Mouse (Mus musculus) midbrain, embryonic 13.5 days (tissue): ENCODE measurements around the gene Anks6. TPM values are rescaled to one million over a fixed set of nuclear protein-coding genes. Genes with fewer than 3 reads are reported as not detected.

ENCODE experiments used
- ATAC-seq: fragments of 200-750 bp; cut with Nextera tagmentation; 2 replicates; pipeline ENCODE4 v1.8.0; 2017; ENCODE audit warnings: mild to moderate bottlenecking, moderate TSS enrichment, moderate library complexity
- H3K27ac ChIP-seq: fragments of 300-500 bp; sonication (generic); 2 replicates; pipeline ENCODE4 v1.5.1; 2015; ENCODE audit warnings: inconsistent platforms, mild to moderate bottlenecking, moderate library complexity
- H3K27me3 ChIP-seq: fragments of 300-500 bp; sonication (generic); 2 replicates; pipeline ENCODE4 v1.6.1; 2015; ENCODE audit warnings: mild to moderate bottlenecking, inconsistent platforms
- H3K36me3 ChIP-seq: fragments of 300-500 bp; sonication (generic); 2 replicates; pipeline ENCODE4 v1.6.1; 2015; ENCODE audit warnings: mild to moderate bottlenecking, inconsistent platforms
- H3K4me1 ChIP-seq: fragments of 300-500 bp; sonication (generic); replicated peaks from 2 replicates; pipeline ENCODE4 v1.6.1; 2015; ENCODE audit warnings: inconsistent platforms
- H3K4me2 ChIP-seq: fragments of 300-500 bp; sonication (generic); replicated peaks from 2 replicates; pipeline ENCODE4 v1.6.1; 2015; ENCODE audit warnings: moderate library complexity, mild to moderate bottlenecking, inconsistent platforms
- H3K4me3 ChIP-seq: fragments of 300-500 bp; sonication (generic); replicated peaks from 2 replicates; pipeline ENCODE4 v1.5.1; 2015; ENCODE audit warnings: mild to moderate bottlenecking, inconsistent platforms
- H3K9ac ChIP-seq: fragments of 300-500 bp; sonication (generic); replicated peaks from 2 replicates; pipeline ENCODE4 v1.6.1; 2015; ENCODE audit warnings: mild to moderate bottlenecking, inconsistent platforms
- H3K9me3 ChIP-seq: fragments of 300-500 bp; sonication (generic); 2 replicates; pipeline ENCODE4 v1.6.1; 2016; ENCODE audit warnings: mild to moderate bottlenecking, inconsistent platforms
- WGBS: fragments of 180-500 bp; shearing (Covaris S2); methylation state at CpG from one replicate; pipeline ENCODE4 v1.1.7; 2015; 5-methylcytosine and 5-hydroxymethylcytosine counted together
- polyA plus RNA-seq: library from polyadenylated mRNA; unstranded; fragments of >200 nt; fragmentation: Nextera tagmentation; extraction: Ambion mirVana; gene quantifications from 2 replicates; pipeline ENCODE4 v1.2.1, GENCODE M21; 2015

Gene Anks6
- polyA plus RNA-seq, 1 experiment from 2014 or later: 4.4 TPM

DNA sequence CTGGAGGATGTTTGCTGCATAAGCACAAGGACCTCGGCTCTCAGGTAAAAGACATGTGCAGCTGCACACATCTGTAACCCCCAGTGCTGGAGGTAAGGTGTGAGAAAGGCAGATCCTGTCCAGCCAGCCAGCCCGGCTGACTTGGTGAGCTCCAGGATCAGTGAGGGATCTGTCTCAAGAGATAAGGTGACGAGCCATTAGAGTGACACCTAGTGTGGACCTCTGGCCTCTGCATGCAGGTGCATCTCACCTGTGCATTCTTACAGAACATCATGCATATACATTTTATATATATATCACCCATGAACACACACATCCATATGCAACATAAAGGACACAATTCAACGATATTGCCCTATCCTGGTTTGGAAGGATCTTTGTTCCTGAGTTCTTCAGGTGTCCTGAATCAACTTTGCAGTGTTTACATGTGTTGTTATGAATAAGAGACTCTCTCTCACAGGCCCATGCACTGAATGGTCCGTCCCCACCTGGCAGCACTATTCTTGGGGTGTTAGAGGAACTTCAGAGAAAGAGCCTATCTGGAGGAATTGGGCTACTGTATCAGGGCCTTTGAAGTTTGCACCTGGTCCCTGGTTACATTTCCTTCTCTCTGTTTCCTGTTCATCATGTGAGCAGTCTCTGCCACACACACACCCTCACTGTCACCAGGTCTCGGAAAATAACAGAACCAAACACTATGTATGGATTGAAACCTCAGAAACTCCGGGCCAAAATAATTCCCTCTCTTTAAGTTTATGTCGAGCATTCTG is 56.4 kb downstream of the Anks6 start:
- Histone ChIP-seq H3K9ac (no peak overlapping the region), H3K4me2 (no peak overlapping the region), H3K27me3 (no peaks in the 10 kb centered on the region), H3K4me3 (no peak overlapping the region), H3K9me3 (no peaks in the 10 kb centered on the region), H3K4me1 (no peaks in the 10 kb centered on the region), H3K27ac (no peak overlapping the region), H3K36me3 (no peaks in the 10 kb centered on the region)
- no peak for ATAC-seq
- 83% methylated on average over 8 of the region's 8 CpGs for WGBS

DNA sequence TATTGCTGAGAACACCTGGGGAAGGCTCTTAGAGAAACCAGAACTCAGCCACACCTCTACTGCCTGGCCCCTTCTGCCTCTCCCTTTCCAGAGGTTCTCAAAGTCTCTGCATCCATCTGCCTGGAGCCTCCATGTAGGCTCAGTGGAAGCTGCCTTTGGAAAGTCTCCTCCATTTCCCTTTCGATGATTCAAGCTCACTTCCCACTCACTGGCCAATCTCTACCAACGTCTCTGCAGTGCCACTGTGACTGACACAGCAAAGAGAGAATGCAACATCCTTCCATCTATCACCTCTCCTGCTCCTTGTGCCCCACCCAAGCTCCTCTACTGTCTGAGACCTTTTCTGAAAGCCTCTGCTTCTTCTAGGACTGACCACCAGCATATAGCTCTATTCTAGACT is 59.3 kb downstream of the Anks6 start:
- Histone ChIP-seq H3K9me3 (no peaks in the 10 kb centered on the region), H3K36me3 (no peaks in the 10 kb centered on the region)
- 86% methylated on average over 2 of the region's 2 CpGs for WGBS

DNA sequence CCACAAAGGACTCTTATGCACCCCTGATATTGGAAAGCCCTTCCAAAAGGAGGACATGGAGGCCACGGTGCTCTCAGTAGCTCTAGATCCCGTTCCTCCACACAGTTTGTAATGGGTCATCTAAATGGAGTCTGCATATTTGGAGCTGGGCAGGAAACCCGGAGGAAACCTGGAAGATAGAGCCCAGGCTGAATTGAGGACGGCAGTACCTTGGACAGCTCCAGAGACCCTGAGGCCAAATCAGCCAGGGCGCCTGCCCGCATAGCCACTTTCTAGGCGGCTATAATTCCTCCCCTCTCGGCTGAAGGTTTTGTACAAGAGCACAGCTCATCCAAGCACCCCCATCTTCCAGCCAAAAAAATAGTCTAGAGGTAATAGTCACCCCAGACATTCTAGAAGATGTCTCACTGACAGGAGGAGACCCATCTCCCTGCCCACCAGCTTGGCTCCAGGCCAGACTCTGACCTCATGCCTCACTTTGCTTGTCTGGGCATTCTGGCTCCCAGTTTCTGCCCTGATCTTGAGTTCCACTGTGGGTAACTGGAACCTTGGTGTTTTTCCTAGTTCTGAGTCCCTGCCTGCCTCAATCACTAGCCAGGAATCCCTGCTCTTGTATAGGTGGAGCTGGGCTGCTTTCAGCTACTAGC is 64.3 kb downstream of the Anks6 start:
- WGBS: 6% methylated on average over 8 of the region's 8 CpGs

More for the DNA sequence above, 59.3 kb downstream of the Anks6 start:
- Histone ChIP-seq H3K9ac (no peak overlapping the region), H3K4me1 (no peaks in the 10 kb centered on the region), H3K27ac (no peak overlapping the region), H3K4me3 (no peak overlapping the region), H3K4me2 (no peak overlapping the region), H3K27me3 (peaks cover 20% of the 10 kb centered on the region)
- ATAC-seq: no peak

DNA sequence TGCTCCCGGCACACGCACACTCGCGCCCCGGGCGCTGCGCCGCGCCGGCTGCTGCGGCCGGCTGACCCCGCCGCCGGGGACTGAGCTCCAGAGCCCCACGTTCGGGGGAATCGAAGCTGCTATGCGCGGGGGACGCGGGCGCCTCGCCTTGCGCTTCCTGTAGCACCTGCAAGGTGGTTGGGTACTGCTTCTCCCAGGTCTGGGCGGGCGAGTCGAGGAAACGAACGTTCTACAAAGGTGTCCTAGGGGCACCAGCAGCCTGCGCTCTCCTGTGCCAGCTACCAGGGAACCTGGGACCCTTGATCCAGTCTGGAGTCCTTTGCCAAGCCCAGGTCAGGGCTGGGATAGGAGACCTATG is 65.3 kb downstream of the Anks6 start:
- Histone ChIP-seq H3K9me3 (no peaks in the 10 kb centered on the region), H3K4me3 (peak overlapping the region; percentile 65), H3K27ac (peak overlapping the region; percentile 90), H3K4me2 (peak overlapping the region; percentile 84), H3K36me3 (no peaks in the 10 kb centered on the region), H3K4me1 (peaks cover 31% of the 10 kb centered on the region), H3K27me3 (peaks cover 61% of the 10 kb centered on the region), H3K9ac (peak overlapping the region; percentile 87)
- peak; percentile 27 for ATAC-seq
- WGBS: 0% methylated on average over 31 of the region's 31 CpGs

More for the DNA sequence above, 64.3 kb downstream of the Anks6 start:
- peaks cover 61% of the 10 kb centered on the region for H3K27me3 ChIP-seq
- no peaks in the 10 kb centered on the region for H3K9me3 ChIP-seq
- no peak overlapping the region for H3K4me2 ChIP-seq
- no peak overlapping the region for H3K27ac ChIP-seq
- ATAC-seq: no peak
- H3K4me1 ChIP-seq: peaks cover 31% of the 10 kb centered on the region
- H3K36me3 ChIP-seq: no peaks in the 10 kb centered on the region
- H3K4me3 ChIP-seq: no peak overlapping the region
- H3K9ac ChIP-seq: no peak overlapping the region

DNA sequence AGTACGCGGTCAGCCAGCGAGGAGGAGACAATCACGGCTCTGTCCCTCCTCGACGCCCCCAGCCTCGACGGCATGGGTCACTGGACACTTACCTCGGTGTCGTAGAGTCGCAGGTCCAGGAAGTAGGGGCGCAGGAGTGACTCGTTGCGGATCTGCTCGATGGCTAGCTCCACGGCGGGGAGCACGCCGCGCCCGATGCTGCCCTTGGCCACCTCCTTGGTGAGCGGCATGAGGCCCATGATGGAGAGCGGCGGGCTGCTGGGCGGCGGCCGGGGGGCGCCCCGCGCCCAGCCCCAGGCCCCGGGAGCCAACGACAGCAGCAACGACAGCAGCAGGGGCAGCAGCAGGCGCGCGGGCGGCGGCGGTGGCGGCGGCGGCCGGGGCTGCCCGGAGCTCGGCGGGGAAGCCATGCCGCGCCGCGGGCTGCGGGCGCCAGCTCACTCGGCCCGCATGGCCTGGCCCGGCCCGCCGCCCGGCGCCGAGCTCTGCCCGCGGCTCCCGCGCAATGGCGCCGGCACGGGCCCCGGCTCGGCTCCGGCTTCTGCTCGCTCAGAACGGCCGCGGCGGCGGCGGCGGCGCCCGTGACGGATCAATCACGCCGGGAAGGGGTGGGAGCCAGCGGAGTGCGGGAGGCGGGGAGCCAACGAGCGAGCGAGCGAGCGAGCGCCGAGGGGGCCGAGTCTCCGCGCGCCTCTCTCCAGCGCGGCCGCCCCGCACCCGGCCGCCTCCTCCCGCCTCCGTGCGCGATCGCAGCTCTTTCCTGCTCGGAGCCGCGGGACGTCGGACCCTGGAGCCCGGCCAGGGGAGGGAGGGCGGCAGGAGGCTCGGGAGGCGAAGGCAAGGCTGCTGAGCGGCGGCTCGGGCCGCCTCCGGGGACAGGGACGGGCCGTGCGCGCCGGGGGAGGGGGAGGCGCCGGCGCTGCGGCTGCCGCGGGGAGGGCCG is 65.9 kb downstream of the Anks6 start, which contains the start of gene Gabbr2:
Gene Gabbr2, minus strand, starts transcription at position 858 of the 943 bp plus-strand sequence.
- peak; percentile 77 for ATAC-seq
- H3K27ac ChIP-seq: peak within 1 kb of the TSS; percentile 90
- no peaks in the 10 kb centered on the region for H3K36me3 ChIP-seq
- H3K4me2 ChIP-seq: peak within 1 kb of the TSS; percentile 84
- peak within 1 kb of the TSS; percentile 65 for H3K4me3 ChIP-seq
- H3K27me3 ChIP-seq: peaks cover 61% of the 10 kb centered on the region
- 1% methylated on average over 52 of the region's 134 CpGs for WGBS
- H3K9me3 ChIP-seq: no peaks in the 10 kb centered on the region
- H3K4me1 ChIP-seq: peaks cover 32% of the 10 kb centered on the region
- peak within 1 kb of the TSS; percentile 87 for H3K9ac ChIP-seq

DNA sequence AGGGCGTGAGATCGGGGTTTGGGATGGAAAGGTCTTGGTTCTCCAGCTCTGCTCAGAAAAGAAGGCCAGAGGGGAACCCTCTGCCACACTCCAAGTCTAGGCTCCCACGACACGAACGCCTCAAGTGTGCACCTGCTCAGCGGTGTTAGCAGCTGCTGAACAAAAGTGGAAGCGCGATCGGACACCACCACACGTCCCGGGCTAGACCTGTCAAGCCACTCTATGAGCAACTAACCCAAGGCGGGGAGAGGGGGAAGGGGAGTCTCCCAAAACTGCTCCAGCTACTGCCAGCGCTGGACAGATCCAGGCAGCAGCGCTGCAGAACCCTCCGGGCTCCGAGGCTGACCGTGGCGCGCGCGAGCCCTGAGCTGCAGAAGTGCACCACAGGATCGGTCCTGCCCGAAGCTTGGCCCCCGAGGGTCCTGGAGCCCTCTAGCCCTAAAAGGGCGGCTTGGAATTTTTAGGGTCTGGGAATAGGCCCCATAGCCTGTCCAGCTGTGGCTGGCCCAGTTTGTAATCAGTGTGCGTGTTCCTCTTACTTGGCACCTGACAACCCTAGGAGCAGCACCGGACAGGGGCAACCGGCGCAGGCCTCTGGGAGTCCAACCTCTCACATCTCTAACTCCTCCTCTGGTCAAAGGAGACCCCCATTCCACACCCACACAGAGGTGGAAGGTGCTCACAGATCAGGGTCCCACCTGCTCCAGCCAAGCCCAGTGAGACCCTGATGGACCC is 66.8 kb downstream of the Anks6 start:
- peaks cover 32% of the 10 kb centered on the region for H3K4me1 ChIP-seq
- 3% methylated on average over 29 of the region's 29 CpGs for WGBS
- ATAC-seq: peak; percentile 41
- no peaks in the 10 kb centered on the region for H3K9me3 ChIP-seq
- peak overlapping the region; percentile 84 for H3K4me2 ChIP-seq
- H3K27me3 ChIP-seq: peaks cover 61% of the 10 kb centered on the region
- H3K9ac ChIP-seq: peak overlapping the region; percentile 87
- no peaks in the 10 kb centered on the region for H3K36me3 ChIP-seq
- H3K27ac ChIP-seq: peak overlapping the region; percentile 90
- peak overlapping the region; percentile 65 for H3K4me3 ChIP-seq

DNA sequence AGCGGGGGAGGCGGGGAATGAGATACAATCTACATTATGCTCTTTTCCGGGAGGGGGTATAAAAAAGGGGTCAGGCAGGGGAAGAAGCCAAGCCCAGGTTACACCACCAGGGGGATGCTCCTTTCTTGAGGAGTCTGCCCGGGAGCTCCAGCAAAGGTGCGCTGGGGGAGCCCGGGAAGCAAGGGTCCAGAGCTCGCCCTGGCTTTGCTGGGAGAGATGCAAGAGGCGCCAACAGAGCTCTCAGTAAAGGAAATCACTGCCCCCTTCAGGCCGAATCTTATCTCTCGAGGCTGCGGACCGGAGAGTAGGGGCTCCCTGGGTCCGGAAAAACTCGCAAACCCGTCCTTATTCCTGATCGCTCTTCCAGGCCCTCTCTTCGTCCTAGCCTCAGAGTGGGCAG is 67.4 kb downstream of the Anks6 start:
- H3K36me3 ChIP-seq: no peaks in the 10 kb centered on the region
- H3K9ac ChIP-seq: peak overlapping the region; percentile 87
- peak overlapping the region; percentile 84 for H3K4me2 ChIP-seq
- H3K27me3 ChIP-seq: peaks cover 60% of the 10 kb centered on the region
- H3K9me3 ChIP-seq: no peaks in the 10 kb centered on the region
- peak overlapping the region; percentile 65 for H3K4me3 ChIP-seq
- peaks cover 32% of the 10 kb centered on the region for H3K4me1 ChIP-seq
- H3K27ac ChIP-seq: peak overlapping the region; percentile 48
- ATAC-seq: peak; percentile 59
- WGBS: 2% methylated on average over 17 of the region's 17 CpGs

DNA sequence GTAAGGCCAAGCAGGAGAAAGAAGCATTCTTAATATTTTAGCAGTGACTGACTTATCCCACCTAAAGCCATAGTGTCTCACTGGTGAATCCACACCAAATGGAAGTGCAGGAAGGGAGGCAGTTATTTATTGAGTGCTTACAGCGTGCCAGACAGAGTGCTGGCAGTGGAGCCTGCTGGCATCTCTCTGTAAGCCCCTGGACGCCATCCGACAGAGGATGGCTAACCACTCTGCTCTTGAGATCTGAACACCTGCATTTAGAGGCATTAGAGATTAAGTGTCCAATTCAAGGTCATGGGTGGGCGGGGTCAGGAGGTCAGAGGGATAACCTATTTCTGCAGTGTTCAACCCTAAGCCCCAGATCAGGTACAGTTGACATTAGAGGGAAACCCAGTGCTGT is 68.4 kb downstream of the Anks6 start:
- Histone ChIP-seq H3K4me1 (peaks cover 32% of the 10 kb centered on the region), H3K27ac (no peak overlapping the region), H3K9me3 (no peaks in the 10 kb centered on the region), H3K36me3 (no peaks in the 10 kb centered on the region), H3K4me2 (peak overlapping the region; percentile 84; the same call in 1 of the 2 replicates), H3K27me3 (peaks cover 50% of the 10 kb centered on the region), H3K4me3 (no peak overlapping the region), H3K9ac (no peak overlapping the region)
- WGBS: 83% methylated on average over 4 of the region's 4 CpGs
- ATAC-seq: no peak

DNA sequence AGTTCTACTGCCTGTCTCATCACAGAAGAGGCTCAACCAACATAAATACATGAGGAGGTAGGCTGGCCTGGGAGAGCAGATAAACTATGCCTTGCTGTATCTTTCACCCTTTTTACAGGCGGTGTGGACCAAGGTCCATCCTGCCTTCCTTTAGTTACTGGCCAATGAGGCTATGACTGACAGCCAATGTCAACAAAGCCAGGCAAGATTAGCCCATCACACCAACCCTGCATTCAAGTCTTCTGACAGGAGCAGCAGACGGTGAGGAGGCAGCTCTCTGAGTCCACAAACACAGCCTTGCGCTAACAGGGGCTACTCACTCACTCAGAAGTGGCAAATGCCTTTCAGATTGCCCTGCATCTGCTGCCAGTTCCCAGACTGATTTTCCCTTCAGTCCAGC is 69.0 kb downstream of the Anks6 start:
- no peak for ATAC-seq
- H3K27me3 ChIP-seq: peaks cover 44% of the 10 kb centered on the region
- no peak overlapping the region for H3K4me3 ChIP-seq
- peaks cover 32% of the 10 kb centered on the region for H3K4me1 ChIP-seq
- H3K27ac ChIP-seq: no peak overlapping the region
- no peaks in the 10 kb centered on the region for H3K36me3 ChIP-seq
- WGBS: 59% methylated on average over 3 of the region's 3 CpGs
- H3K9ac ChIP-seq: no peak overlapping the region
- H3K9me3 ChIP-seq: no peaks in the 10 kb centered on the region
- H3K4me2 ChIP-seq: no peak overlapping the region

DNA sequence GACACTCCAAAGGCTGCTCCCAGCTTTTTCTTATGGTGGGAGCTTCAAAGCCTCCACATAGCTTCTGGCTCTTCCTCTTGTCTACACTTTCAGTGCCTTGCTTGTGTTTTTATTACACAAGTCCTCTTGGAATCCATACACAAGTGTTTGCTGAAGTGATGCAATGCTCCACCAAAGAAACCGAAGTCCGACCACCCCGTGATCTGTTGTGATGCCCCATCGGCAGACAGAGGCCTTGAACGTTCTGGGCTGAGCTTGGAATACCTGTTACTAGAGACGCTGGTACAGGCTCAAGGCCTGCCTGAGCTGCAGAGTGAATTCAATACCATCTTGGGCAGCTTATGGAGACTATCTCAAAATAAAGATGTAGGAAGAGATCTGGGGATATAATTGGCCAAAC is 69.4 kb downstream of the Anks6 start:
- Histone ChIP-seq H3K27ac (no peak overlapping the region), H3K27me3 (peaks cover 39% of the 10 kb centered on the region), H3K9ac (no peak overlapping the region), H3K4me3 (no peak overlapping the region), H3K36me3 (no peaks in the 10 kb centered on the region), H3K4me2 (no peak overlapping the region), H3K4me1 (peaks cover 32% of the 10 kb centered on the region), H3K9me3 (no peaks in the 10 kb centered on the region)
- WGBS: 91% methylated on average over 6 of the region's 6 CpGs
- ATAC-seq: no peak

DNA sequence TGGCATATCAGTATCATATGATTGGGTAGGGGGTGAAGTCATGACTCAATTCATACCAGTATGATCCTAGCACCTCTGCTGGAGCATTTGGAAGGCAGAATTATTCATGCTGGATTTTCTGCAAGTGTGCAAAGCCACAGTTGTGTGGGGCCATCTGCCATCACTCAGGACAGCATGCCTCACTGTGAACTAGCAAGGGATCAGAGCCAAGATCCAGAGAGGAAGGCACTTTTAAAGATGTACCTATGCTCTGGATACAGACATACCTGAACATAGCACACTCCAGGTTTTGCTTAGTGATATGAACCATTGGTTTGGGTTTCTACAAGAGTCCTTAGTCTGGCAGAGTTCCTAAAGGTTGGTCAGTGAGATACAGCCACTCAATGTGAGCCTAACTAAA is 71.2 kb downstream of the Anks6 start:
- H3K9me3 ChIP-seq: no peaks in the 10 kb centered on the region
- peaks cover 23% of the 10 kb centered on the region for H3K4me1 ChIP-seq
- H3K9ac ChIP-seq: no peak overlapping the region
- H3K27ac ChIP-seq: no peak overlapping the region
- no peaks in the 10 kb centered on the region for H3K36me3 ChIP-seq
- peaks cover 23% of the 10 kb centered on the region for H3K27me3 ChIP-seq
- H3K4me3 ChIP-seq: no peak overlapping the region
- no peak overlapping the region for H3K4me2 ChIP-seq
- ATAC-seq: no peak
